Mouse (Mus musculus): Measurements from ENCODE around the gene Gm19426.
A peak's percentile ranks its signal among the peaks of the same experiment; 100 is the strongest.

The Gm19426 gene

GRCm38 (mm10) chr2:84743561-84743960 is at the start of gene Gm19426:
Gene Gm19426 (minus strand): TSS chr2:84743655.
- peak; percentile 41 for DNase-seq

GRCm38 (mm10) chr2:84793154-84793553 is 49.7 kb upstream of the Gm19426 start:
- DNase-seq = no peak

- DNase-seq = no peak
Observed at GRCm38 (mm10) chr2:84792516-84792915, 49.1 kb upstream of the Gm19426 start.

- DNase-seq = no peak
Observed at GRCm38 (mm10) chr2:84790418-84790817, 47.0 kb upstream of the Gm19426 start.

- no peak for DNase-seq
Observed at GRCm38 (mm10) chr2:84788316-84788715, 44.9 kb upstream of the Gm19426 start.

GRCm38 (mm10) chr2:84783840-84784566 is 40.5 kb upstream of the Gm19426 start:
- DNase-seq = no peak

GRCm38 (mm10) chr2:84783315-84783714 is 39.9 kb upstream of the Gm19426 start:
- no peak for DNase-seq

GRCm38 (mm10) chr2:84779210-84779609 is 35.8 kb upstream of the Gm19426 start:
- DNase-seq = peak; percentile 65

GRCm38 (mm10) chr2:84777706-84778105 is 34.3 kb upstream of the Gm19426 start:
- DNase-seq = no peak

GRCm38 (mm10) chr2:84775665-84776064 is 32.2 kb upstream of the Gm19426 start:
- no peak for DNase-seq

GRCm38 (mm10) chr2:84775241-84775640 is 31.8 kb upstream of the Gm19426 start, which contains the start of gene Serping1:
Gene Serping1 (minus strand): TSS chr2:84775444.
- no peak for DNase-seq

GRCm38 (mm10) chr2:84774751-84775150 is 31.3 kb upstream of the Gm19426 start:
- DNase-seq = no peak

- DNase-seq = no peak
Observed at GRCm38 (mm10) chr2:84773195-84773594, 29.7 kb upstream of the Gm19426 start.

- DNase-seq = no peak
Observed at GRCm38 (mm10) chr2:84772454-84772853, 29.0 kb upstream of the Gm19426 start.

GRCm38 (mm10) chr2:84770501-84770900 is 27.0 kb upstream of the Gm19426 start:
- no peak for DNase-seq

- DNase-seq = no peak
Observed at GRCm38 (mm10) chr2:84762818-84763217, 19.4 kb upstream of the Gm19426 start.

- no peak for DNase-seq
Observed at GRCm38 (mm10) chr2:84762295-84762694, 18.8 kb upstream of the Gm19426 start.

- no peak for DNase-seq
Observed at GRCm38 (mm10) chr2:84761840-84762239, 18.4 kb upstream of the Gm19426 start.

- no peak for DNase-seq
Observed at GRCm38 (mm10) chr2:84761309-84761708, 17.9 kb upstream of the Gm19426 start.

GRCm38 (mm10) chr2:84760777-84761176 is 17.3 kb upstream of the Gm19426 start:
- DNase-seq = no peak

- DNase-seq = no peak
Observed at GRCm38 (mm10) chr2:84758542-84759127, 15.2 kb upstream of the Gm19426 start.

GRCm38 (mm10) chr2:84757026-84757682 is 13.7 kb upstream of the Gm19426 start:
- no peak for DNase-seq

GRCm38 (mm10) chr2:84756245-84756644 is 12.8 kb upstream of the Gm19426 start:
- DNase-seq = no peak

GRCm38 (mm10) chr2:84750115-84750514 is 6.7 kb upstream of the Gm19426 start:
- DNase-seq = no peak
